Mouse (Mus musculus) intestine, postnatal 0 days (tissue): ENCODE measurements at regions not wholly inside any gene's neighbourhood (a gene's known extent, or its start where the extent isn't known, plus 50 kb on each side); places are given as distances from the start of the nearest gene placed in this dataset.

Experiments
- ATAC-seq: fragments of 200-750 bp; cut with Nextera tagmentation; 2 replicates; pipeline ENCODE4 v1.8.0; 2017; ENCODE audit warnings: mild to moderate bottlenecking, moderate TSS enrichment, moderate library complexity
- H3K27ac ChIP-seq: fragments of 300-500 bp; sonication (generic); 2 replicates; pipeline ENCODE4 v1.5.1; 2014; ENCODE audit warnings: mild to moderate bottlenecking, low read depth, low read length, moderate library complexity
- H3K27me3 ChIP-seq: fragments of 300-500 bp; sonication (generic); replicated peaks from 2 replicates; pipeline ENCODE4 v1.6.1; 2014; ENCODE audit warnings: low read length, mixed read lengths; ENCODE audit not compliant: control insufficient read depth, insufficient read depth
- H3K36me3 ChIP-seq: fragments of 300-500 bp; sonication (generic); 2 replicates; pipeline ENCODE4 v1.6.1; 2014; ENCODE audit warnings: mild to moderate bottlenecking, moderate library complexity; ENCODE audit not compliant: control insufficient read depth, insufficient read depth
- H3K4me1 ChIP-seq: fragments of 300-500 bp; sonication (generic); replicated peaks from 2 replicates; pipeline ENCODE4 v1.6.1; 2014; ENCODE audit warnings: antibody characterized with exemption, low read length, mixed read lengths; ENCODE audit not compliant: control insufficient read depth, insufficient read depth
- H3K4me2 ChIP-seq: fragments of 300-500 bp; sonication (generic); replicated peaks from 2 replicates; pipeline ENCODE4 v1.6.1; 2014; ENCODE audit warnings: low read depth, mild to moderate bottlenecking, moderate library complexity
- H3K4me3 ChIP-seq: fragments of 300-500 bp; sonication (generic); 2 replicates; pipeline ENCODE4 v1.5.1; 2014; ENCODE audit warnings: low read depth, low read length
- H3K9ac ChIP-seq: fragments of 300-500 bp; sonication (generic); 2 replicates; pipeline ENCODE4 v1.6.1; 2014; ENCODE audit warnings: mild to moderate bottlenecking, low read depth, low read length
- H3K9me3 ChIP-seq: fragments of 300-500 bp; sonication (generic); 2 replicates; pipeline ENCODE4 v1.6.1; 2016; ENCODE audit warnings: mixed run types; ENCODE audit not compliant: control insufficient read depth
- CTCF ChIP-seq: sonication (generic); IDR thresholded peaks from 2 replicates; pipeline ENCODE4 v1.5.1; 2016; ENCODE audit warnings: low read depth, mild to moderate bottlenecking, control low read depth, antibody characterized with exemption, moderate library complexity
- WGBS: fragments of 180-500 bp; shearing (Covaris S2); extraction: QIAGEN DNeasy Blood & Tissue Kit; methylation state at CpG from one replicate; pipeline ENCODE4 v1.1.7; 2014; 5-methylcytosine and 5-hydroxymethylcytosine counted together

DNA sequence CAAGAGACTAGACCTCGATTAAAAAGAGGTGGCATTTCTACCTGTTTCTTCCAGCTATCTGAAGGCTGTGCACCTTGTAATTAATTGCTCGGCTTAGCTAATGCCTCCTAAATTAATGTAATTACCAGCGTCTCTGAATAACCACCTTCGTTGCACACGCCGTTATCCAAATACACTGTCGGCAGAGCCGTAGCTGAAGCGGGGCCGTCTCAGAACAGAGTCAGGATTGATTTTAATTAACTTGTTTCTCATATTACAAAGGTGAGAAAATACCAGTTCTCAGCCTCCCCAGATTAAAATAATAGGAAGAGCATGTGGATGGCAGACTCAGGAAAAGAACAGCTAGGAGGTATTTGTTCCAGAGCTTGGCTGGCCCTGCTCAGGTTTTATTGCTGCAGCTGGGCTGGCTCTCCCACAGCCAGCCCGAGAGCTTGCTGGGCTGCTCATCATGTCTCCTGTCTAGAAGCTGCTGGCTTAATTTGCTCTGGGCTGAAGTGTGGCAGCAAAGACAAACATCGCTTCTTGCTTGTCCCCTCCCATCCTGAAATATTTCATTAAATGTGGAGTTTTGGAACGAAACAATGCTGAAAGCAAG, 282.5 kb downstream of the Cbln1 start:
- ATAC-seq = no peak
- Histone ChIP-seq H3K9me3 (no peaks in the 10 kb centered on the region), H3K4me2 (no peak overlapping the region), H3K27ac (no peak overlapping the region), H3K9ac (no peak overlapping the region), H3K27me3 (no peaks in the 10 kb centered on the region), H3K4me3 (no peak overlapping the region), H3K4me1 (no peaks in the 10 kb centered on the region), H3K36me3 (no peaks in the 10 kb centered on the region)
- 73% methylated on average over 13 of the region's 13 CpGs for WGBS
- no peak for TF ChIP-seq CTCF

DNA sequence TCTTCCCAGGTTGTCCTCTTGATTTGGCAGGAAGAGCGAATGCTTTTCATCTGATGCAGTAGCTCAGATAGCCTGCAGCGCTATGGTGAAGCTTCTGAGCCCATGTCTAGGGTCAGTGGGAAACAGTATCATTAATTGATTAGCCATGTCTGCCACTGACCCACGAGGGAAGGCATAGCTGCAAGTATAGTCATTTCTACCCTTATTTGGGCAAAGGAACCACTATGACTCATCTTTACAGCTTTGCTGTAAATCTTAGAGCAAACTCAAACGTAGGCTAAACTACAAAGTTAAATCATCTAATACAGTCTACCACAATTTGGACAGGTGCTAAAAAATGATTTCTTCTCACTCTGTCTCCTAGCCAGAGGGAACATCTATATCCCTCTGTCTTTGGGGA, 289.5 kb downstream of the Cbln1 start:
- 36% methylated on average over 4 of the region's 4 CpGs for WGBS
- TF ChIP-seq CTCF = no peak
- Histone ChIP-seq H3K9me3 (no peaks in the 10 kb centered on the region), H3K27ac (no peak overlapping the region), H3K4me1 (no peaks in the 10 kb centered on the region), H3K9ac (no peak overlapping the region), H3K4me2 (no peak overlapping the region), H3K36me3 (no peaks in the 10 kb centered on the region), H3K4me3 (no peak overlapping the region), H3K27me3 (no peaks in the 10 kb centered on the region)
- ATAC-seq = no peak

- ATAC-seq = no peak
- no peak overlapping the region for H3K27ac ChIP-seq
Measured at GRCm38 (mm10) chr8:87178561-87178960, 293.5 kb upstream of the N4bp1 start.

GRCm38 (mm10) chr8:87177620-87178019, 292.6 kb upstream of the N4bp1 start:
- H3K27ac ChIP-seq = no peak overlapping the region
- no peak overlapping the region for H3K9ac ChIP-seq
- ATAC-seq = no peak
- H3K9me3 ChIP-seq = no peaks in the 10 kb centered on the region
- H3K36me3 ChIP-seq = no peaks in the 10 kb centered on the region
- TF ChIP-seq CTCF = no peak
- no peaks in the 10 kb centered on the region for H3K27me3 ChIP-seq
- H3K4me1 ChIP-seq = no peaks in the 10 kb centered on the region
- H3K4me2 ChIP-seq = no peak overlapping the region
- WGBS = 81% methylated on average over 6 of the region's 6 CpGs
- H3K4me3 ChIP-seq = no peak overlapping the region

More at GRCm38 (mm10) chr8:87178561-87178960, 293.5 kb upstream of the N4bp1 start:
- Histone ChIP-seq H3K9ac (no peak overlapping the region), H3K4me1 (no peaks in the 10 kb centered on the region), H3K4me2 (no peak overlapping the region), H3K36me3 (no peaks in the 10 kb centered on the region), H3K4me3 (no peak overlapping the region), H3K27me3 (no peaks in the 10 kb centered on the region), H3K9me3 (no peaks in the 10 kb centered on the region)
- no peak for TF ChIP-seq CTCF
- 72% methylated on average over 4 of the region's 4 CpGs for WGBS

GRCm38 (mm10) chr8:87175097-87175496, 290.0 kb upstream of the N4bp1 start:
- H3K9ac ChIP-seq = no peak overlapping the region
- no peak overlapping the region for H3K4me3 ChIP-seq
- no peaks in the 10 kb centered on the region for H3K9me3 ChIP-seq
- no peaks in the 10 kb centered on the region for H3K36me3 ChIP-seq
- H3K4me1 ChIP-seq = no peaks in the 10 kb centered on the region
- H3K4me2 ChIP-seq = no peak overlapping the region
- H3K27ac ChIP-seq = no peak overlapping the region
- no peak for TF ChIP-seq CTCF
- H3K27me3 ChIP-seq = no peaks in the 10 kb centered on the region
- ATAC-seq = no peak

- H3K4me2 ChIP-seq = no peak overlapping the region
- ATAC-seq = no peak
- H3K36me3 ChIP-seq = no peaks in the 10 kb centered on the region
- H3K4me1 ChIP-seq = no peaks in the 10 kb centered on the region
- TF ChIP-seq CTCF = no peak
- H3K9me3 ChIP-seq = no peaks in the 10 kb centered on the region
- H3K9ac ChIP-seq = no peak overlapping the region
- no peak overlapping the region for H3K4me3 ChIP-seq
- H3K27me3 ChIP-seq = no peaks in the 10 kb centered on the region
- H3K27ac ChIP-seq = no peak overlapping the region
Measured at GRCm38 (mm10) chr8:87173720-87174119, 288.7 kb upstream of the N4bp1 start.

- no peak for TF ChIP-seq CTCF
- no peaks in the 10 kb centered on the region for H3K4me1 ChIP-seq
- H3K9me3 ChIP-seq = no peaks in the 10 kb centered on the region
- ATAC-seq = no peak
- H3K9ac ChIP-seq = no peak overlapping the region
- no peak overlapping the region for H3K27ac ChIP-seq
- H3K4me3 ChIP-seq = no peak overlapping the region
- H3K36me3 ChIP-seq = no peaks in the 10 kb centered on the region
- H3K4me2 ChIP-seq = no peak overlapping the region
- WGBS = 59% methylated on average over 1 of the region's 1 CpGs
- H3K27me3 ChIP-seq = no peaks in the 10 kb centered on the region
Measured at GRCm38 (mm10) chr8:87166771-87167170, 281.7 kb upstream of the N4bp1 start.
